Mouse (Mus musculus) heart, adult 2 months (tissue): ENCODE data around the gene Ntsr1.

Source experiments
- CTCF ChIP-seq: fragments of 200-600 bp; IDR thresholded peaks from 2 replicates; pipeline ENCODE4 v1.8.1; 2022; ENCODE audit warnings: antibody characterized with exemption, mild to moderate bottlenecking, moderate library complexity
- EP300 ChIP-seq: fragments of 200-500 bp; IDR thresholded peaks from 2 replicates; pipeline ENCODE4 v1.6.1; 2011; ENCODE audit warnings: low read depth, low read length, control low read depth; ENCODE audit not compliant: insufficient read depth
- POLR2A ChIP-seq: fragments of 200-500 bp; IDR thresholded peaks from 2 replicates; pipeline ENCODE4 v1.6.1; 2011; ENCODE audit warnings: mild to moderate bottlenecking, low read depth, low read length, control low read depth; ENCODE audit not compliant: insufficient read depth

DNA sequence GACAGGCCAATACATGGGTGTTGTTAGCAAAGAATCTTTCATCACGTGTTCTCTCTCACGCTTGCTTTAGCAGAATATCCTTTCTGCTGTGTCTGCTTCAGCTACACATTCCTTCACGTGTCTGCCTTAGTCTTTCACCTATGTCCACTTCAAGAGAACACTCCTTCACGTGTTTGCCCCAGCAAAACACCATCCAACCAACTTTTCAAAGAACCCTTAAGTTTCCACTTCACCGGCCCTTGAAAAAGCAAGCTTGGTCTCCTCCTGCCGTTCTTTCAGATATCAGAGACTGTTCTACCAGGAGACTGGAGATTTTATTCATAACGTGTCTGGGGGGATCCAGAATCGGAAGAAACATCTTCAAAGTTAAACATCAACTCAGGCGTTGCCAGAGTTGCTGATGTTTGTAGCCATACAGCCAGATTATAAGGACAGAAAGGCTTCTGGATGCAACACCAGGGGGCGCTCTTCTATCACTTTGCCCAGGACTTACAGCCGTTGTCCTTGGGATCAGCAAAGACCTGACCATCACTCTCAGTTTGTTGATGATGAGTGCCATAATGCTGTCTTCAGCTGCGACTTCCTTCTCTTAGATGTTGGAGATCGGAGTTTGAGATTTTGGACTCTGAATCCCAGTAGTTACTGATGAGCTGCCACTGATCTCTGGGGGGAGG lies 66.6 kb downstream of the Ntsr1 start:
- TF ChIP-seq CTCF (peak; percentile 81), EP300 (no peak), POLR2A (no peak)
